Mouse (Mus musculus) midbrain, embryonic 12.5 days (tissue): Measurements from ENCODE around the gene Ulk4. TPM values are rescaled to one million over a fixed set of nuclear protein-coding genes. Genes with fewer than 3 reads are reported as not detected.
"Not testable (repeated sequence)": the region's sequence is repeated elsewhere in the genome, so short reads cannot be mapped to it uniquely, and the experiment has no call there.

Source experiments
- ATAC-seq: fragments of 200-750 bp; cut with Nextera tagmentation; 2 replicates; pipeline ENCODE4 v1.8.0; 2017; ENCODE audit warnings: low read depth, moderate TSS enrichment, moderate library complexity; ENCODE audit not compliant: low FRiP score
- H3K27ac ChIP-seq: fragments of 300-500 bp; sonication (generic); replicated peaks from 2 replicates; pipeline ENCODE4 v1.5.1; 2016; ENCODE audit warnings: mild to moderate bottlenecking
- H3K27me3 ChIP-seq: fragments of 300-500 bp; sonication (generic); 2 replicates; pipeline ENCODE4 v1.6.1; 2016; ENCODE audit warnings: mild to moderate bottlenecking
- H3K36me3 ChIP-seq: fragments of 300-500 bp; sonication (generic); 2 replicates; pipeline ENCODE4 v1.6.1; 2016
- H3K4me1 ChIP-seq: fragments of 300-500 bp; sonication (generic); 2 replicates; pipeline ENCODE4 v1.6.1; 2016
- H3K4me2 ChIP-seq: fragments of 300-500 bp; sonication (generic); replicated peaks from 2 replicates; pipeline ENCODE4 v1.6.1; 2016; ENCODE audit warnings: mild to moderate bottlenecking, moderate library complexity
- H3K4me3 ChIP-seq: fragments of 300-500 bp; sonication (generic); 2 replicates; pipeline ENCODE4 v1.5.1; 2016; ENCODE audit warnings: mild to moderate bottlenecking
- H3K9ac ChIP-seq: fragments of 300-500 bp; sonication (generic); replicated peaks from 2 replicates; pipeline ENCODE4 v1.6.1; 2016; ENCODE audit warnings: mild to moderate bottlenecking, moderate library complexity
- H3K9me3 ChIP-seq: fragments of 300-500 bp; sonication (generic); 2 replicates; pipeline ENCODE4 v1.6.1; 2016; ENCODE audit warnings: mild to moderate bottlenecking
- WGBS: fragments of 180-500 bp; shearing (Covaris S2); methylation state at CpG from one replicate; pipeline ENCODE4 v1.1.7; 2016; 5-methylcytosine and 5-hydroxymethylcytosine counted together
- polyA plus RNA-seq: library from polyadenylated mRNA; unstranded; fragments of >200 nt; fragmentation: Nextera tagmentation; extraction: Ambion mirVana; gene quantifications from 2 replicates; pipeline ENCODE4 v1.2.1, GENCODE M21; 2016

Ulk4 gene
- polyA plus RNA-seq, 1 experiment from 2014 or later = 193 TPM

DNA sequence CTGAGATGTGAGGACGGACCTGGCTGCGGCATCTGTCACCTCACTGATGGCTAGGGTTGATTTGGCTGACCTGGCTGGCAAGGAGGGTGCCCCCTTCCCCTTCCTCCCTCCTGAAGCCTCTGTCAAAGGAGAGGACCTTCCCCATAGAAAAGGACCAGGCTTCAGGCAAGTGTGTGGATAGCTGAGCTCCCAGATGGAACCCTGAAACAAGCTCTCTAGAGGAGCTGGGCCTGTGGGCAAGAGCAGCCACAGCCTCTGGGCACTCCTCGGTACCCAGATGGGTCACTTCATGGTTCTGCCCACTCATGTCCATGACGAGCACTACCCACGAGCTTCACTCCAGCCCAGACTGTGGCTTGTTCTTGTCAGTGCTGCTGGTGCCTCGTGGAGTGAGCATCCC, 34.7 kb downstream of the Ulk4 start:
- no peaks in the 10 kb centered on the region for H3K9me3 ChIP-seq
- H3K9ac ChIP-seq = no peak overlapping the region
- 93% methylated on average over 6 of the region's 6 CpGs for WGBS
- H3K36me3 ChIP-seq = no peaks in the 10 kb centered on the region
- H3K4me2 ChIP-seq = no peak overlapping the region
- no peak for ATAC-seq
- no peak overlapping the region for H3K4me3 ChIP-seq
- no peak overlapping the region for H3K27ac ChIP-seq
- no peaks in the 10 kb centered on the region for H3K4me1 ChIP-seq
- 0 out of 2 replicates have a peak, but pooled peaks cover 3% of the 10 kb centered on the region for H3K27me3 ChIP-seq

DNA sequence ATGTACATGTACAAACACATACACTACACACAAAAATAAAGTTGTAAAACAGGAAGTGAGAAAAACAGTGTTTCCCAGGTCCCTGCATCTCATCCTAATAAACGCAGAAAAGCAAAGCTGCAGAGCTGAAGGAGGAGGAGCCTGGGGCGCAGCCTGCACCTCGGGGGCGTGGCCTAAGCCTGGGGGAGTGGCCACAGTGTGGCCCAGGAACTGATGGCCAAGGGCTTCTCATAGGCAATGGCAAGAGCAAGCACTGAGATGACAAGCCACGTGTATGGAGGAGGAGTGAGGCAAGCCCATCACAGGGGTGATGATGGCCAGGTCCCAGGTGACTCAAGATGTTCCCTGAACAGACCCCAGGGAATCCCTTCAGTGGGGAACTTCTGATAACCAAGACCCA, 35.2 kb downstream of the Ulk4 start:
- Histone ChIP-seq H3K9me3 (no peaks in the 10 kb centered on the region), H3K4me1 (no peaks in the 10 kb centered on the region), H3K36me3 (no peaks in the 10 kb centered on the region), H3K4me3 (no peak overlapping the region), H3K9ac (no peak overlapping the region), H3K4me2 (no peak overlapping the region), H3K27me3 (0 out of 2 replicates have a peak, but pooled peaks cover 3% of the 10 kb centered on the region), H3K27ac (no peak overlapping the region)
- ATAC-seq = no peak
- 30% methylated on average over 5 of the region's 5 CpGs for WGBS

DNA sequence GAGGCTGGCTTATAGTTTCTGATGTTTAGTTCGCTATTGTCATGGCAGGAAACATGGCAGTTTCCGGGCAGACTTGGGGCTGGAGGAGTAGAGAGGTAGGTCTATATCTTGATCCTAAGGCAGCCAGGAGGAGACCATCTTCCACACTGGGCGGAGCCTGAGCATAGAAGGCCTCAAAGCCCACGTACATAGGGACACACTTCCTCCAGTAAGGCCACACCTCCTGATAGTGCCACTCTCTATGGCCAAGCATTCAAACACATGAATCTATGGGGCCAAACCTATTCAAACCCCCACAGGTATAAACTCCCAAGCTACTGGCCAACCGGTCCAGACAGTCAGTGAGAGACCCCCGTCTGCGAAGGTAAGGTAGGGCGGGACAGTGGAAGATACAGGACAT, 35.6 kb downstream of the Ulk4 start:
- no peak overlapping the region for H3K4me2 ChIP-seq
- H3K36me3 ChIP-seq = no peaks in the 10 kb centered on the region
- H3K9me3 ChIP-seq = no peaks in the 10 kb centered on the region
- ATAC-seq = no peak
- 85% methylated on average over 8 of the region's 8 CpGs for WGBS
- H3K4me1 ChIP-seq = no peaks in the 10 kb centered on the region
- no peak overlapping the region for H3K9ac ChIP-seq
- 0 out of 2 replicates have a peak, but pooled peaks cover 3% of the 10 kb centered on the region for H3K27me3 ChIP-seq
- no peak overlapping the region for H3K27ac ChIP-seq
- H3K4me3 ChIP-seq = no peak overlapping the region

DNA sequence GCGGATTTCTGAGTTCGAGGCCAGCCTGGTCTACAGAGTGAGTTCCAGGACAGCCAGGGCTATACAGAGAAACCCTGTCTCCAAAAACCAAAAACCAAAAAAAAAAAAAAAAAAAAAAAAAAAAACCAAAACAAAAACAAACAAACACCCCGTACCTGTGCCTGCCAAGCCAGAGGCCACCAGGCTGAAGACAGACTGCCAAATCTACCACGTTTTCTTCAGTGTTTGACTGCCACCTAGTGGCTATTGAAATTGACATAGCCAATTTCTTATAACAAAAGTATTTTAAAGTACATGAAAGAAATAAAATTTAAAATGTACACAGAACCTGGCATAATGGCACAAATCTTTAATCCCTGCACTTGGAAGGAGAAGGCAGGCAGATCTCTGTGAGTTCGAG, 36.8 kb downstream of the Ulk4 start:
- not testable (repeated sequence) for H3K9ac ChIP-seq, H3K4me3 ChIP-seq, H3K36me3 ChIP-seq, ATAC-seq, H3K4me2 ChIP-seq, H3K4me1 ChIP-seq, H3K27ac ChIP-seq, H3K27me3 ChIP-seq, H3K9me3 ChIP-seq
- WGBS = 44% methylated on average over 5 of the region's 5 CpGs

DNA sequence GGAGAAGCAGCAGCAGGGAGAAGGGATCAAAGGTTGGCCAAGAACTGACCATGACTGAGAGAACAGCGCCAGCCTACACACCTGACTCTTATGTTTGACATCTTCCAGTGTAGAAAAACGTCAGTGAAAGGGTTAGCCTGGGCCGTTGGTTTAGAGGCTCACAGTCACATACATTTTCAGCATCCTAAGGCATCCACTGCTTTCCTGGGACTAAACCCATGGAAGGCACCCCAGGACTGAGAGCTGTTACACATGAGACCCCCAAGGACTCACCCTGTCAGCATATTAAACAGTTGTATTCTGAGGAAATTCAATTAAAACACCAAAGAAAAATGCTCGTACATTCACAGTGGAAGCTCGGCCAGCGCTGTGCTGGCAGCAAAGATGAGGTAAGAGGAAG, 37.4 kb downstream of the Ulk4 start:
- WGBS = 78% methylated on average over 6 of the region's 6 CpGs
- Histone ChIP-seq H3K4me2 (no peak overlapping the region), H3K9me3 (no peaks in the 10 kb centered on the region), H3K27me3 (0 out of 2 replicates have a peak, but pooled peaks cover 3% of the 10 kb centered on the region), H3K9ac (no peak overlapping the region), H3K4me1 (no peaks in the 10 kb centered on the region), H3K36me3 (no peaks in the 10 kb centered on the region), H3K4me3 (no peak overlapping the region), H3K27ac (no peak overlapping the region)
- ATAC-seq = no peak

DNA sequence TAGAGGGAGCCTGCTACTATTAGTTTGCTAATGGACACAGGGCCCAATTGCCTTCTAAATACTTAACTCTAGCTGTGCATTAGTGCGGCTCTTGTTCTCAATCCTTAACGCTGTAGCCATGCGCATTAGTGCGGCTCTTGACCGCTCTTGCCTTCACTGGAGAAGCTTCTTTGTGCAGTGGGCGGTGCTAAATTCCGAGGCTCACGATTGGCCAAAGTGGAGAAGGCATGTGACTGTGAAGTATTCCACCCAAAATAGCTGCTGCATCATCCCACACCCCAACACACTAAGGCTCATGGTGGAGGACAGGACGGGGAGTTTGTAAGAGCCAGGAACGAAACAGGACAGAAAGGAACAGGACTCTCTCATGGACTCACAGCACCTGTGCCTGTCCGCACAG, 58.4 kb downstream of the Ulk4 start:
- H3K4me1 ChIP-seq = no peaks in the 10 kb centered on the region
- H3K9ac ChIP-seq = no peak overlapping the region
- no peaks in the 10 kb centered on the region for H3K27me3 ChIP-seq
- ATAC-seq = no peak
- 0 out of 2 replicates have a peak, but pooled peaks cover 3% of the 10 kb centered on the region for H3K9me3 ChIP-seq
- 81% methylated on average over 11 of the region's 11 CpGs for WGBS
- no peak overlapping the region for H3K4me2 ChIP-seq
- no peak overlapping the region for H3K27ac ChIP-seq
- no peaks in the 10 kb centered on the region; the same call in 1 of the 2 replicates for H3K36me3 ChIP-seq
- no peak overlapping the region for H3K4me3 ChIP-seq

DNA sequence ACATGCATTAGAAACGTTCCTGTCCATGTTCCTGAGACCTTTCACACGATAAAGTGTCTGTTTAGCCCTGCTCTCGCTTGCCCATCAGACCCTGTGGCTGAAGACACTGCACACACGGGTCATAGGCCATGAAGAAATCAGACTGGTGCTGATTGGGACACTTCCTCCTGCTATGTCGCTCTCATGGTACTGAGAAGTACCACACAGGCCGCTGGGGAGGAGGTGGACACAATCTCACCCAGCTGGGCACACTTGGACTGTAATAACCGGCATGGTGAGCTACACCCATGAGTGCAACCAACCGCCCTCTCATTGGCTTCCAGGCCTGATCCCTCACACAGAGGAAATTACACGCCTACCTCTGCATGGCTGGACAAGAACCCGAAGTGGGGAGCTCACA, 58.8 kb downstream of the Ulk4 start:
- H3K27ac ChIP-seq = no peak overlapping the region
- H3K4me3 ChIP-seq = no peak overlapping the region
- H3K4me2 ChIP-seq = no peak overlapping the region
- H3K27me3 ChIP-seq = no peaks in the 10 kb centered on the region
- H3K9ac ChIP-seq = no peak overlapping the region
- no peak for ATAC-seq
- H3K9me3 ChIP-seq = 0 out of 2 replicates have a peak, but pooled peaks cover 3% of the 10 kb centered on the region
- no peaks in the 10 kb centered on the region; the same call in 1 of the 2 replicates for H3K36me3 ChIP-seq
- H3K4me1 ChIP-seq = no peaks in the 10 kb centered on the region
- WGBS = 87% methylated on average over 10 of the region's 10 CpGs

DNA sequence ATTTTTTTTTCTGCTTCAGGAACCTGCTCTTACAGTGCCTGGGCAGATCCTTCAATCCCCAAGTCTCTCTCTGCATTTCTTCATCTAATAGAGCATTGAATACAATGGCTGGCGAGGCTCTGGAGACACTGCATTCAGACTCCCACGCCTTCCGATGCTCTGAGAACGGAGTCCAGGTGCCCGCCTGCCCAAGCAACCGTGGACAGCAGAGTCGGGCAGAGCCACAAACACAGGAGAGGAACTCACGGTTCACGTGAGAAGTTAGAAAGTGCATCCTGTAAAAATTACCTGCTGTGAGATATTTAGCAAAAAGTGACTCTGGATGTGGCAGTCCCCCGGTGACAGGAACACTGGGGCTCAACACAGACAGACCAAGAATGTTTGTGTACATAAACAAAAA, 59.3 kb downstream of the Ulk4 start:
- H3K4me3 ChIP-seq = no peak overlapping the region
- 88% methylated on average over 10 of the region's 10 CpGs for WGBS
- no peak overlapping the region for H3K27ac ChIP-seq
- no peaks in the 10 kb centered on the region for H3K4me1 ChIP-seq
- no peak overlapping the region for H3K4me2 ChIP-seq
- no peak for ATAC-seq
- no peaks in the 10 kb centered on the region for H3K27me3 ChIP-seq
- H3K36me3 ChIP-seq = no peaks in the 10 kb centered on the region; the same call in 1 of the 2 replicates
- H3K9ac ChIP-seq = no peak overlapping the region
- 0 out of 2 replicates have a peak, but pooled peaks cover 3% of the 10 kb centered on the region for H3K9me3 ChIP-seq

DNA sequence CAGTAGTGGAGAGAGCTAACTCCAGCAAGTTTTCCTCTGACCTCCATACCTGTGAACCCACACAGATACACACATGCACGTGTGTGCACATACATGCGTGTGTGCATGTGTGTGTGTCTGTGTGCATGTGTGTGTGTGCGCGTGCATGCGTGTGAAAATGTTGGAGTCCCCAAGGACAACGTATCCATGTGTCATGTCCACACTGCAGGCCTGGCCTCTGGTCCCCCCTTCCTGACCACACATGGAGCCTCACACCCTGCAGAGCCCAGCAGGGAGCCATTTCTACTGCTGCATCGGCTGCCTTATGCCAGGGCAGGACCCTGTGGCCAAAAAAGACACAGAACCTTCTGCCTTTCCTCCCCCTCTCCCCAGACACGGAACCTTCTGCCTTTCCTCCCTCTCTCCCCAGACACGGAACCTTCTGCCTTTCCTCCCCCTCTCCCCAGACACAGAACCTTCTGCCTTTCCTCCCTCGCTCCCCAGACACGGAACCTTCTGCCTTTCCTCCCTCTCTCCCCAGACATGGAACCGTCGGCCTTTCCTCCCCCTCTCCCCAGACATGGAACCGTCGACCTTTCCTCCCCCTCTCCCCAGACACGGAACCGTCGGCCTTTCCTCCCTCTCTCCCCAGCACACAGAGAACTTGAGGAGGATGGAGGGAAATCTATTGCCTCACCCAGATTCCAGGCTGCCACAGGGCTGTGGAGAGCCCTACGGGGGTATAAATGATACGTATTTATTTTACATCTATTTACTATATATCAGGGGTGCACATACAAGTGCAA, 60.3 kb downstream of the Ulk4 start:
- Histone ChIP-seq H3K4me3 (no peak overlapping the region), H3K9me3 (0 out of 2 replicates have a peak, but pooled peaks cover 3% of the 10 kb centered on the region), H3K4me1 (no peaks in the 10 kb centered on the region), H3K4me2 (no peak overlapping the region), H3K9ac (no peak overlapping the region), H3K27ac (no peak overlapping the region), H3K36me3 (no peaks in the 10 kb centered on the region; the same call in 1 of the 2 replicates), H3K27me3 (no peaks in the 10 kb centered on the region)
- WGBS = 79% methylated on average over 20 of the region's 20 CpGs
- ATAC-seq = no peak

DNA sequence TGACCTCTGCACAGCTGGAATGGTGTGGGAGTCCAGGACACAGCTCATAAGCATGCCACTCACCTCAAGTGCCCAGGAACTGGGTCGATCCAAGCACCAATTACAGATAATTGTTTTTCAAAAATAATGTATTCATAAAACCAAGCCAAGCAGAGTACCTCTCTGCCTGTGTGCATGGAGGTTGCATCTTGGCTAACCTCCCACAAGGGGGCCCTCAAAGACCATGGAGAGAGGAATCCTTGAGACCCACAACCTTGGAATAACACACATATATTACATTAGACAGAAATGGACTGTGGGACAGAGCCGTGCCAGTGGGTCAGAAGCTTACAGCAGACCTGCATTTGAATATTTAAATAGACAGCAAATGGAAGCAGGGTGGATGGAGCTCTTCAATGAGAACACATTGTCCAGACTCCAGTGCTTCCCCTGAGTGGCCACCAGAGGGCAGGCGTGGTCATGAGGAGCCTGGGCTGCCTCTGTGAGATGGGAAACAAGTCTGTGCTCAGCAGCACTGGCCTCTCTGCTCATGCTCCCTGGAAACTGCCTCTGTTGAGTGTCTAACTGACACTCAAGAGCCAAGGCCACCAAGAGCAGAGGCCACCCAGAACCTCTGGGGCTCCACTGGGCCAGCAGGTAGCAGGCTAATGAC, 61.5 kb downstream of the Ulk4 start:
- Histone ChIP-seq H3K27me3 (no peaks in the 10 kb centered on the region), H3K27ac (no peak overlapping the region), H3K9me3 (0 out of 2 replicates have a peak, but pooled peaks cover 3% of the 10 kb centered on the region), H3K36me3 (no peaks in the 10 kb centered on the region; the same call in 1 of the 2 replicates), H3K9ac (no peak overlapping the region), H3K4me3 (no peak overlapping the region), H3K4me2 (no peak overlapping the region), H3K4me1 (no peaks in the 10 kb centered on the region)
- WGBS = 37% methylated on average over 3 of the region's 3 CpGs
- peak; percentile 58 for ATAC-seq

DNA sequence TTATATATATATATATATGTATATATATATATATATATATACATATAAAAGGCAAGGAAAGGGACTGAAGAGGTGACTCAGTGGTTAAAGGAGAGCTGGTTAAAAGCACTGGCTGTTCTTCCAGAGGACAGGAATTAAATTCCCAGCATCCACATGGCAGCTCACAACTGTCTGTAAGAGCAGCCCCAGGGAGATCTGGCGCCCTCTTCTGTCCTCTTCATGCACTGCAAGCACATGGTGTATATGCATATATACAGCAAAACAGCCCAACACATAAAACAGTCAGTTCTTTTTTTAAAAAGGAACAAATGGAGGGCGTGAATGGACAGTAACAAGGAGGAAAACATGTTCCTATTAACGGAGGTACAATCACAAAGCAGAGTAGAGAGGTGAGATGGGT, 64.7 kb downstream of the Ulk4 start:
- 0 out of 2 replicates have a peak, but pooled peaks cover 8% of the 10 kb centered on the region for H3K9me3 ChIP-seq
- no peak overlapping the region for H3K4me3 ChIP-seq
- no peaks in the 10 kb centered on the region for H3K4me1 ChIP-seq
- no peaks in the 10 kb centered on the region for H3K27me3 ChIP-seq
- ATAC-seq = no peak
- 67% methylated on average over 3 of the region's 3 CpGs for WGBS
- H3K27ac ChIP-seq = no peak overlapping the region
- H3K36me3 ChIP-seq = peaks cover 3% of the 10 kb centered on the region; the same call in 1 of the 2 replicates
- no peak overlapping the region for H3K9ac ChIP-seq
- H3K4me2 ChIP-seq = no peak overlapping the region

DNA sequence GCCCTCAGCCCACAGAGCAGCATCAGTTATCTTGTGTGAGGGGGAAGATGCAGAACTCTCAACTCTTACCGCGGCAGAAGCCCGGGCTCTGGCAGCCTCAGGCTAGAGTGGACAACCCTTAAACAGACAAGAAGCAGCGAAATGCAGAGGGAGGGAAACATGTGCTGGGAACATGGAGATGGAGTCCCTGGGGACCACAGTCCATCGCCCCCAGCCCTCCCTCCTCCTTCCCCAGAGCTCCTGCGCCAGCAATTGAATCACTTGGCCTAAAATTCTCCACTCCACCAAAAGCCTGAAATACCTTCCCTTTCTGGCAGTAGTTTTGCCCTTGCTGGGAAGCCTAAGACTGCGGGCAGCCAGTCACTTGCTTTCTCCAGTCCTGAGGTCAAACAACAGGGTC, 72.0 kb downstream of the Ulk4 start:
- H3K9ac ChIP-seq = no peak overlapping the region
- WGBS = 75% methylated on average over 7 of the region's 7 CpGs
- ATAC-seq = no peak
- H3K4me3 ChIP-seq = no peak overlapping the region
- H3K4me2 ChIP-seq = no peak overlapping the region
- 0 out of 2 replicates have a peak, but pooled peaks cover 6% of the 10 kb centered on the region for H3K4me1 ChIP-seq
- peaks cover 8% of the 10 kb centered on the region; the same call in 1 of the 2 replicates for H3K9me3 ChIP-seq
- peaks cover 3% of the 10 kb centered on the region; the same call in 1 of the 2 replicates for H3K36me3 ChIP-seq
- H3K27me3 ChIP-seq = no peaks in the 10 kb centered on the region
- H3K27ac ChIP-seq = no peak overlapping the region
